Mouse (Mus musculus): ENCODE results near the gene Efemp2. TPM values are rescaled to one million over a fixed set of nuclear protein-coding genes. Genes with fewer than 3 reads are reported as not detected.
A peak's percentile ranks its signal among the peaks of the same experiment; 100 is the strongest.

Gene Efemp2
- polyA plus RNA-seq, 1 experiment, result 11.3 TPM

GRCm38 (mm10) chr19:5449673-5450072, 24.1 kb upstream of the Efemp2 start:
- no peak overlapping the region for H3K27ac ChIP-seq (ENCODE audit: insufficient read depth, low read depth, low read length)
- H3K4me3 ChIP-seq (ENCODE audit: insufficient read depth, low read length), result no peak overlapping the region
- H3K4me1 ChIP-seq (ENCODE audit: control insufficient read depth, insufficient read depth, low read length), result peaks cover 5% of the 10 kb centered on the region
- TF ChIP-seq CTCF (IDR thresholded peaks at IDR 0.05; ENCODE audit: low read depth, low read length), result no peak
- no peak for TF ChIP-seq POLR2A (IDR thresholded peaks at IDR 0.05; ENCODE audit: borderline replicate concordance, low read depth, low read length)

GRCm38 (mm10) chr19:5451766-5452165, 22.0 kb upstream of the Efemp2 start:
- Histone ChIP-seq H3K4me3 (ENCODE audit: insufficient read depth, low read length) (no peak overlapping the region), H3K4me1 (ENCODE audit: control insufficient read depth, insufficient read depth, low read length) (peaks cover 9% of the 10 kb centered on the region), H3K27ac (ENCODE audit: insufficient read depth, low read depth, low read length) (no peak overlapping the region)
- TF ChIP-seq POLR2A (IDR thresholded peaks at IDR 0.05; ENCODE audit: borderline replicate concordance, low read depth, low read length) (no peak), CTCF (IDR thresholded peaks at IDR 0.05; ENCODE audit: low read depth, low read length) (no peak)

GRCm38 (mm10) chr19:5455037-5455436, 18.7 kb upstream of the Efemp2 start:
- Histone ChIP-seq H3K27ac (ENCODE audit: insufficient read depth, low read depth, low read length) (no peak overlapping the region), H3K4me3 (ENCODE audit: insufficient read depth, low read length) (no peak overlapping the region), H3K4me1 (ENCODE audit: control insufficient read depth, insufficient read depth, low read length) (peaks cover 8% of the 10 kb centered on the region)
- TF ChIP-seq CTCF (IDR thresholded peaks at IDR 0.05; ENCODE audit: low read depth, low read length), result no peak
- no peak for TF ChIP-seq POLR2A (IDR thresholded peaks at IDR 0.05; ENCODE audit: borderline replicate concordance, low read depth, low read length)

- Histone ChIP-seq H3K4me3 (ENCODE audit: insufficient read depth, low read length) (no peak overlapping the region), H3K27ac (ENCODE audit: insufficient read depth, low read depth, low read length) (no peak overlapping the region), H3K4me1 (ENCODE audit: control insufficient read depth, insufficient read depth, low read length) (peaks cover 8% of the 10 kb centered on the region)
- TF ChIP-seq CTCF (IDR thresholded peaks at IDR 0.05; ENCODE audit: low read depth, low read length), result no peak
- TF ChIP-seq POLR2A (IDR thresholded peaks at IDR 0.05; ENCODE audit: borderline replicate concordance, low read depth, low read length), result no peak
Observed at GRCm38 (mm10) chr19:5455568-5455967, 18.2 kb upstream of the Efemp2 start.

- Histone ChIP-seq H3K27ac (ENCODE audit: insufficient read depth, low read depth, low read length) (no peak overlapping the region), H3K4me3 (ENCODE audit: insufficient read depth, low read length) (peak overlapping the region; percentile 95), H3K4me1 (ENCODE audit: control insufficient read depth, insufficient read depth, low read length) (peaks cover 10% of the 10 kb centered on the region)
- no peak for TF ChIP-seq POLR2A (IDR thresholded peaks at IDR 0.05; ENCODE audit: borderline replicate concordance, low read depth, low read length)
- no peak for TF ChIP-seq CTCF (IDR thresholded peaks at IDR 0.05; ENCODE audit: low read depth, low read length)
Observed at GRCm38 (mm10) chr19:5456241-5456921, 17.4 kb upstream of the Efemp2 start.

GRCm38 (mm10) chr19:5456922-5457745, 16.6 kb upstream of the Efemp2 start:
- Histone ChIP-seq H3K4me1 (ENCODE audit: control insufficient read depth, insufficient read depth, low read length) (peaks cover 14% of the 10 kb centered on the region), H3K4me3 (ENCODE audit: insufficient read depth, low read length) (peak overlapping the region; percentile 95), H3K27ac (ENCODE audit: insufficient read depth, low read depth, low read length) (peak overlapping the region; percentile 53)
- peak; percentile 57; the same call in 1 of the 2 replicates for TF ChIP-seq POLR2A (IDR thresholded peaks at IDR 0.05; ENCODE audit: borderline replicate concordance, low read depth, low read length)
- TF ChIP-seq CTCF (IDR thresholded peaks at IDR 0.05; ENCODE audit: low read depth, low read length), result no peak

- TF ChIP-seq POLR2A (IDR thresholded peaks at IDR 0.05; ENCODE audit: borderline replicate concordance, low read depth, low read length) (no peak), CTCF (IDR thresholded peaks at IDR 0.05; ENCODE audit: low read depth, low read length) (0 out of 2 replicates have a peak, but pooled peaks have one; percentile 19)
- Histone ChIP-seq H3K27ac (ENCODE audit: insufficient read depth, low read depth, low read length) (peak within 1 kb of the TSS; percentile 53), H3K4me3 (ENCODE audit: insufficient read depth, low read length) (peak within 1 kb of the TSS; percentile 95), H3K4me1 (ENCODE audit: control insufficient read depth, insufficient read depth, low read length) (peaks cover 14% of the 10 kb centered on the region)
Observed at GRCm38 (mm10) chr19:5457746-5458442, 15.9 kb upstream of the Efemp2 start, which contains the start of gene Ccdc85b. TSS of gene Ccdc85b (minus strand) at chr19:5457894.

- H3K4me3 ChIP-seq (ENCODE audit: insufficient read depth, low read length), result no peak overlapping the region
- TF ChIP-seq CTCF (IDR thresholded peaks at IDR 0.05; ENCODE audit: low read depth, low read length) (no peak), POLR2A (IDR thresholded peaks at IDR 0.05; ENCODE audit: borderline replicate concordance, low read depth, low read length) (no peak)
- H3K27ac ChIP-seq (ENCODE audit: insufficient read depth, low read depth, low read length), result no peak overlapping the region
- H3K4me1 ChIP-seq (ENCODE audit: control insufficient read depth, insufficient read depth, low read length), result peaks cover 14% of the 10 kb centered on the region
Observed at GRCm38 (mm10) chr19:5459019-5459418, 14.7 kb upstream of the Efemp2 start.

GRCm38 (mm10) chr19:5459896-5460295, 13.9 kb upstream of the Efemp2 start:
- TF ChIP-seq CTCF (IDR thresholded peaks at IDR 0.05; ENCODE audit: low read depth, low read length) (no peak), POLR2A (IDR thresholded peaks at IDR 0.05; ENCODE audit: borderline replicate concordance, low read depth, low read length) (no peak)
- peaks cover 14% of the 10 kb centered on the region for H3K4me1 ChIP-seq (ENCODE audit: control insufficient read depth, insufficient read depth, low read length)
- 0 out of 2 replicates have a peak overlapping the region, but pooled peaks have one; percentile 25 for H3K27ac ChIP-seq (ENCODE audit: insufficient read depth, low read depth, low read length)
- peak overlapping the region; percentile 80 for H3K4me3 ChIP-seq (ENCODE audit: insufficient read depth, low read length)
